ENCODE assay signal across 8 mouse cellular contexts in the genomic region with DNA sequence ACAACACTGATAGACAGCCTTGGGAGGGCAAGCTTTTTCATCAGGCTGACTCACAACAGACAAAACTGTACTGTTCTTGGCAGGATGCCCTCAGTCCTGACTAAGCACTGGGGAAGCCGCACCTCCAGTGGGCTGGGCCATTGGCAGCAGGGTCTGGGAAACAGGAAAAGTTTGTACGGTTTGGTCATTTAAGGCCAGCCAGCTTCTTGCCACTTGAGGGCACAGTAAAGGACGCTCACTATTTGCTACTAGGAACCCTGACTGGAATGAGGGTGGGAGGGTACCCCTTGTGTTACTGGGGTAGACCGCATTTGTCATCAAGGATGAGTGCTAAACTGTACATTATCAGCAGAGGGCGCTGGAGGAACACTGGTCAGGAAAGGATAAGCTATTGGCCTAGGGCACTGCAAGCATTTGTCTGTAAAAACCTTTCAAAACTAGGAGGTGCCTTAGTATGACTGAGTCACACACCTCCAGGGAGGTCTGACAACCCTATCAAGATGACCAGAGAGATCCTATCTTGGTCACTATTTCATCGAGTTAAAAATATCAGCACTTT. TPM values are rescaled to one million over a fixed set of nuclear protein-coding genes. Genes with fewer than 3 reads are reported as not detected.
DNase-seq lines count a peak whose midpoint lies in the region; ATAC-seq and TF ChIP-seq lines count a peak whose summit lies in the region.

No protein-coding gene starts in this region.

- H3K4me1 ChIP-seq in forebrain, embryonic 15.5 days: peaks cover 6% of the 10 kb centered on the region
- no peaks in the 10 kb centered on the region for H3K4me1 ChIP-seq in lung, embryonic 14.5 days (ENCODE audit: insufficient read depth)
- peaks cover 21% of the 10 kb centered on the region for H3K4me1 ChIP-seq in olfactory bulb, adult 2 months (ENCODE audit: control insufficient read depth, insufficient read depth, low read length)
- no peaks in the 10 kb centered on the region for H3K4me1 ChIP-seq in thymus, adult 2 months (replicated peaks; ENCODE audit: control insufficient read depth, insufficient read depth, low read length)

- DNase-seq in ES-CJ7 (ENCODE audit: low read depth, low spot score): peak; percentile 79
- DNase-seq in cerebellum, adult 11 months: peak; percentile 82
- peak; percentile 88 for DNase-seq in heart, postnatal 25 days (ENCODE audit: low spot score)
- peak; percentile 90 to 96 for DNase-seq in layer of hippocampus, adult 18-20 months (ENCODE audit: low spot score in 2 of 2)
- DNase-seq in lung, embryonic 14.5 days: peak; percentile 91
- DNase-seq in thymus, adult 2 months: peak; percentile 84

- ATAC-seq in forebrain, embryonic 15.5 days (replicated peaks): peak; percentile 78
- peak; percentile 72 for ATAC-seq in lung, embryonic 14.5 days (ENCODE audit: insufficient read depth)

- no peaks in the 10 kb centered on the region for H3K9me3 ChIP-seq in forebrain, embryonic 15.5 days
- H3K9me3 ChIP-seq in lung, embryonic 14.5 days (ENCODE audit: low read depth, low read length): no peaks in the 10 kb centered on the region

- no peak overlapping the region for H3K4me2 ChIP-seq in forebrain, embryonic 15.5 days (replicated peaks)
- H3K4me2 ChIP-seq in lung, embryonic 14.5 days: no peak overlapping the region

- H3K36me3 ChIP-seq in forebrain, embryonic 15.5 days: peaks cover 4% of the 10 kb centered on the region; the same call in 1 of the 2 replicates
- peaks cover 20% of the 10 kb centered on the region for H3K36me3 ChIP-seq in lung, embryonic 14.5 days (ENCODE audit: insufficient read depth)
- peaks cover 15% of the 10 kb centered on the region for H3K36me3 ChIP-seq in thymus, adult 2 months (ENCODE audit: control insufficient read depth, insufficient read depth, low read length)

- H3K27me3 ChIP-seq in forebrain, embryonic 15.5 days: no peaks in the 10 kb centered on the region
- no peaks in the 10 kb centered on the region for H3K27me3 ChIP-seq in lung, embryonic 14.5 days (ENCODE audit: insufficient read depth, low read length)
- H3K27me3 ChIP-seq in thymus, adult 2 months (ENCODE audit: control insufficient read depth, insufficient read depth, low read length): no peaks in the 10 kb centered on the region

- intact Hi-C loops in heart, postnatal 25 days (cut with DNase I): loop anchor here (1.0 to 10.0 kb wide), 4 partner anchors 136 to 298 kb away; a partner anchor contains a TSS

- 36% methylated on average over 6 of the region's 6 CpGs for WGBS in forebrain, embryonic 15.5 days
- 21% methylated on average over 6 of the region's 6 CpGs for WGBS in lung, embryonic 14.5 days
- WGBS in olfactory bulb, adult 2 months: 5% methylated on average over 6 of the region's 6 CpGs
- WGBS in thymus, adult 2 months: 25% methylated on average over 6 of the region's 6 CpGs

- no peak overlapping the region for H3K9ac ChIP-seq in forebrain, embryonic 15.5 days (replicated peaks)
- no peak overlapping the region for H3K9ac ChIP-seq in lung, embryonic 14.5 days

- H3K4me3 ChIP-seq in forebrain, embryonic 15.5 days: no peak overlapping the region
- H3K4me3 ChIP-seq in lung, embryonic 14.5 days (ENCODE audit: low read depth, low read length): no peak overlapping the region
- H3K4me3 ChIP-seq in olfactory bulb, adult 2 months (ENCODE audit: insufficient read depth, low read depth, low read length): no peak overlapping the region
- no peak overlapping the region for H3K4me3 ChIP-seq in thymus, adult 2 months (ENCODE audit: control insufficient read depth, insufficient read depth, low read length)

- 0 out of 2 replicates have a peak overlapping the region, but pooled peaks have one; percentile 16 for H3K27ac ChIP-seq in forebrain, embryonic 15.5 days (replicated peaks)
- no peak overlapping the region for H3K27ac ChIP-seq in lung, embryonic 14.5 days (ENCODE audit: low read depth)
- H3K27ac ChIP-seq in olfactory bulb, adult 2 months (ENCODE audit: insufficient read depth, low read depth, low read length): peak overlapping the region; percentile 59
- H3K27ac ChIP-seq in thymus, adult 2 months (ENCODE audit: control insufficient read depth, insufficient read depth, low read length): no peak overlapping the region

- TF ChIP-seq CTCF in lung, embryonic 14.5 days (IDR thresholded peaks at IDR 0.05; ENCODE audit: low read depth): peak; percentile 92
- TF ChIP-seq CTCF in olfactory bulb, adult 2 months (IDR thresholded peaks at IDR 0.05; ENCODE audit: insufficient read depth, low read depth, low read length): 0 out of 2 replicates have a peak, but pooled peaks have one; percentile 30
- TF ChIP-seq CTCF in thymus, adult 2 months (IDR thresholded peaks at IDR 0.05; ENCODE audit: borderline replicate concordance, control insufficient read depth, extremely low read depth, insufficient read depth, low read length, poor library complexity): no peak

- no peak for TF ChIP-seq POLR2A in olfactory bulb, adult 2 months (IDR thresholded peaks at IDR 0.05; ENCODE audit: insufficient read depth, low read depth, low read length)
- TF ChIP-seq POLR2A in thymus, adult 2 months (IDR thresholded peaks at IDR 0.05; ENCODE audit: control insufficient read depth, extremely low read depth, insufficient read depth, low read length, poor library complexity): no peak

RNA-seq across cellular contexts. Expression of a gene that starts 58.8 kb away (rescaled TPM):
- 1.2 TPM in 2 replicates for polyA plus RNA-seq in forebrain, embryonic 15.5 days (2015; fragmentation: Nextera tagmentation; extraction: Ambion mirVana)
- not detected for total RNA-seq in heart, postnatal 25 days (2021)
- total RNA-seq in layer of hippocampus, adult 18-20 months (2021): 1 to 10 TPM in 1 of 2 experiments, under 1 TPM in 1; 0.86 to 1.3 TPM
- 0.07 TPM in 1 of 2 replicates, not detected in the other for polyA plus RNA-seq in lung, embryonic 14.5 days (2014; fragmentation: Nextera tagmentation; extraction: Ambion mirVana)
- polyA plus RNA-seq in olfactory bulb, adult 2 months (2012; ENCODE audit: insufficient read depth, insufficient read length, low replicate concordance, missing spikeins): not detected in 2 replicates
- polyA plus RNA-seq in thymus, adult 2 months (2012; rRNA removed): 0.11 and 0.13 TPM in 2 replicates

Comparison
In these comparisons a context has a peak if more than half of its experiments do, and no peak if none do; other contexts are left out.
1. H3K27ac ChIP-seq: peak in forebrain, embryonic 15.5 days (single experiment) and olfactory bulb, adult 2 months (single experiment); none in lung, embryonic 14.5 days (single experiment) and thymus, adult 2 months (single experiment).
2. Peak in every context shown above with its lines, with median percentiles within 50 percentile points of each other: DNase-seq.